Mouse (Mus musculus): Measurements from ENCODE around the gene Trim38. TPM values are rescaled to one million over a fixed set of nuclear protein-coding genes. Genes with fewer than 3 reads are reported as not detected.
A peak's percentile ranks its signal among the peaks of the same experiment; 100 is the strongest.

Trim38 gene
- polyA plus RNA-seq, 2 experiments: 0.04 TPM; not detected in 1

- 53% methylated on average over 5 of the region's 5 CpGs for WGBS
Measured at GRCm38 (mm10) chr13:23768834-23769397, 797 bp upstream of the Trim38 start.

GRCm38 (mm10) chr13:23772561-23773313 lies 3.0 kb downstream of the Trim38 start:
- TF ChIP-seq POLR2A (IDR thresholded peaks at IDR 0.05; ENCODE audit: borderline replicate concordance, extremely low read depth, insufficient read depth, insufficient read length): no peak
- ATAC-seq (ENCODE audit: low FRiP score, low read depth) (peak; percentile 87), DNase-seq (ENCODE audit: low spot score) (peak; percentile 55)
- 23% methylated on average over 21 of the region's 21 CpGs for WGBS
- no peaks in the 10 kb centered on the region for H3K27me3 ChIP-seq (ENCODE audit: control insufficient read depth, insufficient read depth, low read length)
- no peaks in the 10 kb centered on the region for H3K4me1 ChIP-seq (ENCODE audit: control insufficient read depth, insufficient read depth, low read length)
- H3K4me3 ChIP-seq (replicated peaks; ENCODE audit: low read length): peak overlapping the region; percentile 7; the same call in 1 of the 2 replicates
- H3K27ac ChIP-seq (replicated peaks; ENCODE audit: low read depth, low read length): no peak overlapping the region
- H3K36me3 ChIP-seq (ENCODE audit: control insufficient read depth, insufficient read depth, low read length): no peaks in the 10 kb centered on the region
- H3K9ac ChIP-seq (ENCODE audit: low read depth, low read length, severe bottlenecking): no peak overlapping the region
- H3K9me3 ChIP-seq (ENCODE audit: control insufficient read depth, low read length): no peaks in the 10 kb centered on the region
- H3K4me2 ChIP-seq (replicated peaks; ENCODE audit: low read depth, low read length, severe bottlenecking): peak overlapping the region; percentile 25

More at GRCm38 (mm10) chr13:23768834-23769397, 797 bp upstream of the Trim38 start:
- Histone ChIP-seq H3K27ac (replicated peaks; ENCODE audit: low read depth, low read length) (no peak overlapping the region), H3K4me3 (replicated peaks; ENCODE audit: low read length) (no peak overlapping the region), H3K9me3 (ENCODE audit: control insufficient read depth, low read length) (no peaks in the 10 kb centered on the region), H3K4me1 (ENCODE audit: control insufficient read depth, insufficient read depth, low read length) (peaks cover 6% of the 10 kb centered on the region), H3K4me2 (replicated peaks; ENCODE audit: low read depth, low read length, severe bottlenecking) (no peak overlapping the region), H3K9ac (ENCODE audit: low read depth, low read length, severe bottlenecking) (no peak overlapping the region), H3K36me3 (ENCODE audit: control insufficient read depth, insufficient read depth, low read length) (no peaks in the 10 kb centered on the region), H3K27me3 (ENCODE audit: control insufficient read depth, insufficient read depth, low read length) (no peaks in the 10 kb centered on the region)
- ATAC-seq (ENCODE audit: low FRiP score, low read depth) (no peak), DNase-seq (ENCODE audit: low spot score) (no peak)
- TF ChIP-seq POLR2A (IDR thresholded peaks at IDR 0.05; ENCODE audit: borderline replicate concordance, extremely low read depth, insufficient read depth, insufficient read length): no peak

DNA sequence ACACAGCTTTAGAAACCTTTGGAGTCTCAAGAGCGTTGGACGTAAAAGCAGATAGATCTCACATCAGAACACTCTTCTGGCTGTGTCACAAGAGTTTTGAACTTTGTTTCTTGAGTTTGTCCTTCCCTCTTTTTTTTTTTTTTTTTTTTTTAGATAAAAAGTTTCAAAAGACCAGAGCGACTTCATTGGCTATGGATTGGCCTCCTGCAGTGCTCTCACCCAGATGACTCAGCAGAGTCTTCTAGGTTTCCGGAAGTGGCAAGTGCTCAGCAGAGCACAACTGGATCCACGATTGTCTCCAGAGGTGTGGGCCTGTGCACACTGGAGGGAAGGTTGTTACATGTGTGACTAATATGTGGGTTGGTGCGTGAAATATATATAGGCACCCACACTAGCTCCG lies 8.6 kb downstream of the Trim38 start:
- ATAC-seq (ENCODE audit: low FRiP score, low read depth) (no peak), DNase-seq (ENCODE audit: low spot score) (no peak)
- Histone ChIP-seq H3K9ac (ENCODE audit: low read depth, low read length, severe bottlenecking) (no peak overlapping the region), H3K9me3 (ENCODE audit: control insufficient read depth, low read length) (no peaks in the 10 kb centered on the region), H3K4me1 (ENCODE audit: control insufficient read depth, insufficient read depth, low read length) (no peaks in the 10 kb centered on the region), H3K4me3 (replicated peaks; ENCODE audit: low read length) (no peak overlapping the region), H3K4me2 (replicated peaks; ENCODE audit: low read depth, low read length, severe bottlenecking) (no peak overlapping the region), H3K27ac (replicated peaks; ENCODE audit: low read depth, low read length) (no peak overlapping the region), H3K27me3 (ENCODE audit: control insufficient read depth, insufficient read depth, low read length) (no peaks in the 10 kb centered on the region), H3K36me3 (ENCODE audit: control insufficient read depth, insufficient read depth, low read length) (no peaks in the 10 kb centered on the region)
- WGBS: 93% methylated on average over 7 of the region's 7 CpGs
- no peak for TF ChIP-seq POLR2A (IDR thresholded peaks at IDR 0.05; ENCODE audit: borderline replicate concordance, extremely low read depth, insufficient read depth, insufficient read length)

GRCm38 (mm10) chr13:23779025-23779424 lies 9.3 kb downstream of the Trim38 start:
- 83% methylated on average over 4 of the region's 4 CpGs for WGBS
- Histone ChIP-seq H3K4me2 (replicated peaks; ENCODE audit: low read depth, low read length, severe bottlenecking) (no peak overlapping the region), H3K36me3 (ENCODE audit: control insufficient read depth, insufficient read depth, low read length) (no peaks in the 10 kb centered on the region), H3K4me1 (ENCODE audit: control insufficient read depth, insufficient read depth, low read length) (no peaks in the 10 kb centered on the region), H3K27me3 (ENCODE audit: control insufficient read depth, insufficient read depth, low read length) (no peaks in the 10 kb centered on the region), H3K9ac (ENCODE audit: low read depth, low read length, severe bottlenecking) (no peak overlapping the region), H3K9me3 (ENCODE audit: control insufficient read depth, low read length) (no peaks in the 10 kb centered on the region), H3K4me3 (replicated peaks; ENCODE audit: low read length) (no peak overlapping the region), H3K27ac (replicated peaks; ENCODE audit: low read depth, low read length) (no peak overlapping the region)
- TF ChIP-seq POLR2A (IDR thresholded peaks at IDR 0.05; ENCODE audit: borderline replicate concordance, extremely low read depth, insufficient read depth, insufficient read length): no peak
- ATAC-seq (ENCODE audit: low FRiP score, low read depth) (no peak), DNase-seq (ENCODE audit: low spot score) (no peak)

GRCm38 (mm10) chr13:23792520-23792919 lies 22.8 kb downstream of the Trim38 start:
- DNase-seq (ENCODE audit: low spot score) (peak; percentile 80), ATAC-seq (ENCODE audit: low FRiP score, low read depth) (peak; percentile 62; the same call in 1 of the 2 replicates)
- Histone ChIP-seq H3K9ac (ENCODE audit: low read depth, low read length, severe bottlenecking) (no peak overlapping the region), H3K27ac (replicated peaks; ENCODE audit: low read depth, low read length) (no peak overlapping the region), H3K9me3 (ENCODE audit: control insufficient read depth, low read length) (no peaks in the 10 kb centered on the region), H3K36me3 (ENCODE audit: control insufficient read depth, insufficient read depth, low read length) (no peaks in the 10 kb centered on the region), H3K4me2 (replicated peaks; ENCODE audit: low read depth, low read length, severe bottlenecking) (no peak overlapping the region), H3K27me3 (ENCODE audit: control insufficient read depth, insufficient read depth, low read length) (no peaks in the 10 kb centered on the region), H3K4me3 (replicated peaks; ENCODE audit: low read length) (no peak overlapping the region), H3K4me1 (ENCODE audit: control insufficient read depth, insufficient read depth, low read length) (no peaks in the 10 kb centered on the region)
- TF ChIP-seq POLR2A (IDR thresholded peaks at IDR 0.05; ENCODE audit: borderline replicate concordance, extremely low read depth, insufficient read depth, insufficient read length): no peak
- 45% methylated on average over 2 of the region's 2 CpGs for WGBS
